Mouse (Mus musculus) lung, postnatal 10 days (tissue): Measurements from ENCODE around the gene Hcrt.

Experiments
- DNase-seq: peaks from one replicate; pipeline ENCODE4 v3.0.0; 2021

Gene Hcrt

GRCm38 (mm10) chr11:100735134-100735865 lies 27.4 kb downstream of the Hcrt start:
- no peak for DNase-seq

GRCm38 (mm10) chr11:100730477-100731205 lies 32.1 kb downstream of the Hcrt start:
- no peak for DNase-seq

GRCm38 (mm10) chr11:100729976-100730375 lies 32.8 kb downstream of the Hcrt start:
- DNase-seq = no peak

GRCm38 (mm10) chr11:100728601-100729000 lies 34.1 kb downstream of the Hcrt start:
- no peak for DNase-seq

- DNase-seq = no peak
Observed at GRCm38 (mm10) chr11:100727201-100727600, 35.5 kb downstream of the Hcrt start.

- DNase-seq = peak; percentile 75
Observed at GRCm38 (mm10) chr11:100724919-100725512, 37.7 kb downstream of the Hcrt start.

GRCm38 (mm10) chr11:100722493-100723028 lies 40.2 kb downstream of the Hcrt start:
- no peak for DNase-seq

GRCm38 (mm10) chr11:100721776-100722492 lies 40.8 kb downstream of the Hcrt start:
- no peak for DNase-seq

GRCm38 (mm10) chr11:100721254-100721653 lies 41.5 kb downstream of the Hcrt start:
- no peak for DNase-seq

GRCm38 (mm10) chr11:100720345-100720744 lies 42.4 kb downstream of the Hcrt start:
- no peak for DNase-seq

- DNase-seq = no peak
Observed at GRCm38 (mm10) chr11:100719893-100720292, 42.8 kb downstream of the Hcrt start.

- no peak for DNase-seq
Observed at GRCm38 (mm10) chr11:100719312-100719711, 43.4 kb downstream of the Hcrt start.

- DNase-seq = no peak
Observed at GRCm38 (mm10) chr11:100718866-100719265, 43.9 kb downstream of the Hcrt start.

- no peak for DNase-seq
Observed at GRCm38 (mm10) chr11:100718462-100718861, 44.3 kb downstream of the Hcrt start.

- no peak for DNase-seq
Observed at GRCm38 (mm10) chr11:100716649-100717048, 46.1 kb downstream of the Hcrt start.

- DNase-seq = no peak
Observed at GRCm38 (mm10) chr11:100714948-100715347, 47.8 kb downstream of the Hcrt start.

- DNase-seq = peak; percentile 90
Observed at GRCm38 (mm10) chr11:100714534-100714915, 48.2 kb downstream of the Hcrt start.

- DNase-seq = peak; percentile 88
Observed at GRCm38 (mm10) chr11:100713735-100714533, 48.8 kb downstream of the Hcrt start, which contains the start of gene Hspb9. TSS of gene Hspb9 (plus strand) at chr11:100713850.

GRCm38 (mm10) chr11:100713174-100713573 lies 49.6 kb downstream of the Hcrt start:
- no peak for DNase-seq

GRCm38 (mm10) chr11:100711783-100712615 lies 50.7 kb downstream of the Hcrt start, which contains the start of gene Kat2a:
TSS of gene Kat2a (minus strand) at chr11:100712465.
- DNase-seq = peak; percentile 90
